Mouse (Mus musculus) regulatory T cell (primary cell): Measurements from ENCODE around the gene Tmem233.

Source experiments
- in situ Hi-C: fragments of 300-600 bp; cut with MboI, MseI; formaldehyde crosslinking; loops from one replicate; pipeline ENCODE4 v1.15.1; 2025; ENCODE audit warnings: high pct_unique_total_duplicates

The Tmem233 gene

DNA sequence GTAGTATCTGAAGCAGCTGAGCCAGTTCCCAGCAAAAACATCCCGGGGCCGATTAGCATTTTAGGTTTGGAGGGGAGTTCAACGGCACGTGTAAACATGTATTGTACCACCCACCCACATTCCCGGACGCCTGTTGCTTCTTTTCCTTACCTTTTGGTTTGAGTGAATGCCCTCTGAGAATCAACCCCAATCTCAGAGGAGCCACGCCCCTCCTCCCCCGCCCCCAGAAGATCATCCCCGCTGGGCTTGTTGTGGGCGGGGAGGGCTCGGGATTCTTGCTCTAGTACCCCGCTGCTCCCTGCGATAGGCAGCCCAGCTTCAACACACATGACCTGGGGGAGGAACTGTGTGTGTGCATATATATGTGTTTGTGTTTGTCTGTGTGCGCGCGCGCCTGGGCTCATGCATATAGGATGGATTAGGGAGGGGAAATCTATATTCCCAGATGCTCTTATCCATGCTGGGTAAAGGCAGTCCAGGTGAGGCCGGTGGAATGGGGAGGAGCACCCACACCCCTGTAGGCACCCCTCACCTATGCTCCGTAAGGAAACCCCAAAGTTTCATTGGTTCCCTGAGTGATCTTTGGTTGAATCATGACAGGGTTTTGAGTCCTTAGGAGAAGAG lies 52.4 kb downstream of the Tmem233 start:
- in situ Hi-C loops, result loop anchor here (10.0 kb wide), 1 partner anchor 184 kb away; no protein-coding TSS in a partner anchor

DNA sequence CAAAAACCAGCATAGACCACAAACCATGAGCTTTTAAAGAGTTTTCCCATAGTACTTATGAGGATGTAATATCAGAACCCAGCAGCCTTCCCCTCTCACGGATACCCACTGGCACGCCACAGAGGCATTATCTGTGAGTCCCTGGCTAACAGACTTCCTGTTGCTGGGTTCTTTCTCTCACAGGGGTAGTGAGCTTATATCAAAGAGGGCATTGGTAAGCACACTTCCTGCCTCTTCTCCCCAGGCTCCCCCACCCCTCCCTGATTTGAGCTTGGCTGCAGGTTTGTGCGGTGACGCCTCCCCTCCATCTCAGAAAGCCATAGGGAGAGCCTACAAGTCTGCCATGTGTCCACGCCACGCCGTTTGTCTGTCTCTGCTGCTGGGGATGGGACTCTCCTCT lies 54.0 kb downstream of the Tmem233 start:
- in situ Hi-C loops, result no loop called here

DNA sequence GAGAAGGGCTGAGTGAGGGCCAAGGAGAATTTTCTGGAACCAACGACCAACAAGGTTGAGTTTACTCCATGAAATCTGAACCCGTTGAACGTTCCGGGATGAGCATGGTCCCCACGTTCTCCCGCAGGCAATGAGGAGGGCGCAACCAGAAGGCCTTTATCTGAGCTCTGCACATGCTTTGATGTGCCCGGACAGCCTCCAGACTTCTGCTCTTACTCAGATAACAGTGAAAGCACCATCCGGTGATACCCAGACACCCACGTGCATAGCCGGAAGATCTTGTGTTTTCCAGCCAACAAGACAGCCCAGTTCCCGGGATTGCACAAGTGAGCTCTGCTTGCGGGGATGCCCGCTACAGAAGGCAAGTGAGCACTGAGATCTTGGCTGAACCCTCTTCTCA lies 56.5 kb downstream of the Tmem233 start:
- in situ Hi-C loops, result no loop called here

DNA sequence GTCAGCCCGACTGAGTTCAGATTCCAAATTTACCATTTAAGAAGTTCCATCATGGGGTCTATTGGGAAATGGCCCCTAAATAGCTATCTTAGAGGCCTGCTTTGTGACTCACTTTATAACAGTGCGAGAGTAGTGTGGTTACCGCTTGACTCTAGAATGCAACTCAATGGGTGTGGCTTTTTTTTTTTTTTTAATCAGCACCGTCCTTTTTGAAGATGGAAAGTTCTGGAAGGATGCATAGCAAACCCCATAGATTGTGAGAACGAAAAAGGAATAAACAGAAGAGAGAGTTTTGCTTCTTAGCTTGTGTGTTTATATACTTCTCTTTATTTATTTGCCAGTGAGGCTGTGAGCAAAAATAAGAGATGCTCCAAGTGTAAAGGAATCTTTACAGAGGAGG lies 56.9 kb downstream of the Tmem233 start:
- in situ Hi-C loops, result no loop called here

DNA sequence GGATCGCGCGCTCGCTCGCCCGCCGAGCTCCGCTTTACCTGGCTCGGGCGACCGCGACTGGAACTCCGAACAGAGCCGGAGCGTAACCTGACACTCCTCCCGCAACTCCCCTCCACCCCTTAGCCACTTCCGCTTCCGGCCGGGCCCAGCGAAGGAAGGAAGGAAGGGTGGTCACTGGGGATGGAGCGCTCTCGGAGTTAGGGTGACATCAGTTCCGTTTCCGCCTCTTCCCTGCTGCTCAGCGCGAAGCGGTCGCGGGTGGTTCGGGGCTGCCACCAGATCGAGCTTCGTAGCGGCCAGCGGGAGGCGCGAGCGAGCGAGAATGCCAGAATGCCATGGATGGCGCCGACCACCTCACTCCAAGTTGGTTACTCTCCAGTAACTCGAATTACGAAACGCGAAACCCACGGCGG lies 58.7 kb downstream of the Tmem233 start, which contains the start of gene Prkab1:
Gene Prkab1 (minus strand): TSS at position 182 of the 413 bp plus-strand sequence.
- in situ Hi-C loops, result no loop called here

DNA sequence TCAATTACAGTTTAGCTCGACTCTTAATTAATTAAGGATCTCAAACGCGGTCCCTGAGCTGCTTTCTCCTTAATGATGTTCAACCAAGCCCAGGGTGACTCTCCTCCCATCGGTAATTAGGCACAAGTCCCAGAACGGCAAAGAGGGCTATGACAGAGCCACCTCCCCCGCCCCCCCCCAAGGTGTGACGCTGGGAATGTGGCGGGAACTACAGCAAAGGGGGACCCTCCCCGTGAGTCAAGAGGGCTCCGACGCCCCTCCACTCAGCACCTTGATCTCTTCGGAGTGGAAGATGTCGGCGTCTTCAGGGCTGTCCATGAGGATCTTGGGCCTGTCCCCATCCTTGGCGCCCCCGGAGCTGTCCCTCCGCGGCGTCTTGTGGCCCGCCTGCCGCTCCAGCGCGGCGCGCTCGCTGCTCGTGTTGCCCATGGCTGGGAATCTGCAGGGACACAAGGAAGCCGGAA lies 59.2 kb downstream of the Tmem233 start:
- in situ Hi-C loops, result no loop called here

DNA sequence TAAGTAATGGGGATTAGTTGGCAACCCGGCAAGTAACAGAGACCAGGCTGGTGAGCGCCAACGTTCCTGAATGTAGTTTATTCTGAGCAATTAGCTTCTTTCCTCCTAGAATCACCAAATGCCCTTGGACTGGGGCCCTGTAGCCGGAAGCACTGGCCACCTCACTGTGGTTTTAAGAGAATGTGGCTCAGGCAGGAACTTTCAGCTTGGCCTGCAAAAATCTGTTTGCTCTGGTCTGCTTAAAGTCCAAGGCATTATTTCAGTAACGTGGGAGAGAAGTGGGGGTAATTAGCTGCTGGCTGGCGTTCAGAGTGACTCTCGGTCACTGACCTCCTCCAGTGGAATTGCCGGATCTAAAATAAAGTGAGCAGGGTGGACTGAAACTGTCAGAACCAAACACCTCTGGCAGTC lies 59.8 kb downstream of the Tmem233 start:
- in situ Hi-C loops, result no loop called here

DNA sequence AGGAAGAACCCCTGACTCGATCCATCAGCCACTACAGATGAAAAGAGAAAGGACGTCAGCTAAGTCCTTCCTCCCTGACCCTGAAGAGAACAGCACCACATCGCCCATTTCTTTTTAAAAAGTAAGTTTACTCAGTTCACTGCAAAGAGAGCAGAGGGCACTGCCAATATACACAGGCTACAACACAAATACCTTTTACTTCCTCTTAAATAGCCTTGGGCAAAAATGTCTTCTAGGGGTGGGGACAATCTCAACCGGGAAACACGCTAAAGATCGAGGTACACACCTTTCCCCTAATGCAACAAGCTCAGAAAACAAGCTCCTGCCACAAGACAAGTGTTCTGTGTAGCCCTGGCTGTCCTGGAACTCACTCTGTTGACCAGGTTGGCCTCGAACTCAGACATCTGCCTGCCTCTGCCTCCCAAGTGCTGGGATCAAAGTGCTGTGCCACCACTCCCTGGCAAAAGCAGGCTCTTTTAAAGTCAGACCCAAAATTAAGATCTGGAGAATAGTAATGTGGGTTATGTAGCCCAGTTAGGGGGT lies 60.3 kb downstream of the Tmem233 start:
- in situ Hi-C loops, result no loop called here

DNA sequence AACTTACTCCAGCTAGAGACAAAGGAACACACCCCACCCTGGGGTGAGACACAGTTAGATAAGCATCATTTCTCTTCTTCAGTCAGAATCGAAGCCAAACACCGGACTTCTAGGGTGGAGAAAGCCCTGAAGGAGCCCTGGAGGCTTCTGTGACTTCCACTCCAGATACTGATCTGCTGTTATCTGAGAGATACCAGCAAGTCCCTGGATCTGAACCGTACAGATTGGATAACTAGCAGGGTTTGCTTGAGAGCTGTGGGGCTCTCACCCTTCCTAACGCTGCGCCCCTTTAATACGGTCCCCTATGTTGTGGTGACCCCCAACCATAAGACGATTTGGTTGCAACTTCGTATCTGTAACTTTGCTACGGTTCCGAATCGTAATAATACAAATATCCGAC lies 60.9 kb downstream of the Tmem233 start:
- in situ Hi-C loops, result no loop called here

DNA sequence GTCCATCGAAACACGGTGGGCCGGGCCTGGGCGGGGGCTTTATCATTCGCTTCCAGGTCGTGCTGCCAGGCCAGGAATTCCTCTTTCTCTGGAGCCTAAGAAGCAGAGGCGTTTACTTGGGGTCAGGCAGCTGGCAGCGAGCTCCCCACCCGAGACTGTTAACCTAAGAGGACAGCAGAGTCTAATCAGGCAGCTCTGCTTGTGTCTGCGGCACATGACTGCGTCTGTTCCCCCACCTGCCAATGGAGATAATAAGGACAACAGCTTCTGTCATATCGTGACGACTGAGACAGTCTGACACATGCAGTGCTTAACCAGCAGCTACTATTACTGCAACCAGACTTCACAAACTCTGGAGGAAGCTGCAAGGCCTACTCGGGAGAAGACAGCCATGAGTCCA lies 61.5 kb downstream of the Tmem233 start:
- in situ Hi-C loops, result no loop called here

DNA sequence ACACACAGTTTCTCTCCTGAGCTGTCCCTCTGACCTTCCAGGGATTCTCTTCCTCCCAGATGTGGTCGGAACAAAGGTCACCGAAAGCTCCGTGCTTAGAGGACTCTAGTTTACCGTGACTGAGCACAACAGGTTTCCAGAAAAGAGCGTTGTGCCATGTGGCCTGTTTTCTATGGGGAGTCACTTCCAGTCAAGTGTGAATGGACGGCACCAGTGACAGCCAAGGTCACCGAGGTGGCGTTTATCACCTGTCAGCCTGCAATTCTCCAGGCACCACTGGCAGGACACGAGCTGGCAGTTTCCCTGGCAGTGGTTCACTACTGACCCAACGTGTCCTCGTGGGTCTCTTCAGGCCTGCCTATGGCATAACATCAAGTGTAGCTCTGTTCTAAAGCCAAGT lies 63.7 kb downstream of the Tmem233 start:
- in situ Hi-C loops, result no loop called here

DNA sequence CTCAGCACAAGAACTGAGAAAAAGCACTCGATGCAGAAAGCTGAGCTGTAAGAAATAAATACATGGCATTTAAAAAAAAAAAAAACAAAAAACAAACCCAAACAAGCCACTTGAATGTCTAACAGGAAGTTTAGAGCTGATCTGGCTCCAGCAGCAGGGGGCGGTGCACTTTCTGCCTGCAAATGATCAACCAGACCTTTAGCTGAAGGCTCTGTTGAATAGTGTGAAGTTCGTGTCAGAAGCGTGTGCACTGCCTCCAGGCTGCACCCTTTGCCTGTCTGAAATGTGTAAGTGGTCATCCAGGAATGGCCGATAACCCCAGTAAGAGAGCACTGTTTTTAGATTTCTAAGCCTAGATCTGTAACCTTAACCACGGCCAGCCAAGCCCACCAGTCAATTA lies 64.3 kb downstream of the Tmem233 start:
- in situ Hi-C loops, result no loop called here

DNA sequence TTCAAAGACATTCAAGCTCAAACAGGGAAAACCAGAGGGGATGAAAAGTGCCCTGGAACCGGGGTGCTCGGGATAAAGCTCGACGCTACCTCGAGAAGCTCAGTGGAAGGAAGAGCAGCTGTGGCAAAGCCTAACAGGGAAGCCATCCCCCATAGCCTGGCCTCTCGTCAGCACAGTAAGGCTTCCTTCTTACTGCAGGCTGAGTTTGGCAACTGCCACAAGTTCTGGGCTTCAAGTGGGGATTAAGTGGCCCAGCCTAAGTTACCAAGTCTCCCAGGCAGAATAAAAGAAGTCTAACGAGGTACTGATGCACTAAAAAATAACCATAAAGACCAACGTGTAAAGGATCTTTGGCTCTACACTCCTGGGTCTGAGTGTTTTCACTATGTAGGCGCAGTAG lies 64.8 kb downstream of the Tmem233 start:
- in situ Hi-C loops, result no loop called here

DNA sequence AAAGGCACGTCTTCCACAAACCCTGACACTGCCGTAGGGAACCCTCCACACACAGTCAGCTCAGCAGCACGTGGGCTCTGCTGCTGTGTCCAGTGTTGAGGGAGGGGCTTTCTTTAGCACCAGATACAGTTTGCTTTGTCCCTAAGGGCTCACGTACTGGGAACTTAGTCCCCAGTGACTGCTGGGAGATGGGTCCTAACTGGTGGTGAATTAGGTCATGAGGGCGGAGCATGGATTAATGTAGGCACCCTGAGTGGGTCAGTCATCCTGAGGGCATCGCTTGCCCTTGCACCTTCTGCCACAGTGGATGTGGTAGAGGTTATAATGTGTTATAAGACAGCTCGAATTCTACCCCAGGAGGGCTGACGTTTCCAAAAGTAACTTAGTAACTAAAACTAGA lies 65.7 kb downstream of the Tmem233 start:
- in situ Hi-C loops, result no loop called here

DNA sequence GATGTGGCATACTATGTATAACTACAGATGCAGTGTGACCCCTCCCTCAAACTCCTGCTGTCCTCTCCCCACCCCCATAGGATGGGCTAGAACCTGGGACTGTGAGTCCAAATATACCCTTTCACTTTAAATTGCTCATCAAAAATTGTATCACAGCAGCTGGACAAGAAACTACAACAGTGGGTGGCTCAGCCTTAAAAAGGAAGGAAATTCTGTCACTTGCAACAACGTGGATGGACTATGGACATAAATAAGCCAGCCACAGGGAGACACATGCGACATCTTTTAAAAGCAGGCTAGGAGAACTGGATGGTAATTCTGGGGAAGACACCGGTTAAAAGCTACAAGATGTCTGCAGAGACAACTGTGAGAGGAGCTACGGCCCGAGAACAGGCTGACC lies 66.5 kb downstream of the Tmem233 start:
- in situ Hi-C loops, result no loop called here

DNA sequence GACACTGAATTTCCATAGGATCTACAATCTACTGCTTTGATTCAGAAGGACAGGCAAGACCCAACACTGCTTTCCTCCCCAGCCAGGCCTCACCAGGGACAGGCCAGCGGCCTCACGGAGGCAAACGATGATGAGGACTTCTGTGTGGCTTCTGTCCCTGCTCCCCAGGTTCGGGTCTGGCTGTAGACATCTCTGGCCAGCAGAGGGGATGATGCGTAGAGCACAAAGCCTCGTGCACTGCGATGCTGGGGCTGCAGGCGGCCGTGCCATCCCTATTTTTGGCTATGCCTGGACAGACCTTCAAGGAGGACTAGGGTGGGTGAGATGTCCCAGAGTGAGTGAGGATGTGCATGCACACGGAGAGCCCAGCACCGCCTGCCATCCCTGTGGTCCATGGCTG lies 68.8 kb downstream of the Tmem233 start:
- in situ Hi-C loops, result no loop called here

DNA sequence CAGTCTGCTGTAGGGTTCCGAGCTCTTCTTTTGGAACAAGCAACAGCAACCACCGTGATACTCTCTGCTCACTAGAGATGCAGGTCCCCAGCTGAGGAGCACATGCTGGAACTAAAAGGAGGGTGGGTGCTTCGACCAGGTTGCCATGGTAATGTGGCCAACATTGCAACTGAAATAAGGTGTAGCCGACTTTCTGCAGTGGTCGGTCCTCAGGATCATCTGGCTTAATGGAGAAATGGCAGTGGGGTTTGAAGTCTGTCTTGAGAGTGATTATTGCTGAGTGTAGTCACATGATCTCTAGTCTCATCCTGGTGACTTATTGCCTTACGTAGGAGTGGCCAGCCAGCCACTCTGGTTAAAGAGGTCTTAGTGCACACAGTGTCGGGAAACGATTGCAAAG lies 69.2 kb downstream of the Tmem233 start:
- in situ Hi-C loops, result no loop called here

DNA sequence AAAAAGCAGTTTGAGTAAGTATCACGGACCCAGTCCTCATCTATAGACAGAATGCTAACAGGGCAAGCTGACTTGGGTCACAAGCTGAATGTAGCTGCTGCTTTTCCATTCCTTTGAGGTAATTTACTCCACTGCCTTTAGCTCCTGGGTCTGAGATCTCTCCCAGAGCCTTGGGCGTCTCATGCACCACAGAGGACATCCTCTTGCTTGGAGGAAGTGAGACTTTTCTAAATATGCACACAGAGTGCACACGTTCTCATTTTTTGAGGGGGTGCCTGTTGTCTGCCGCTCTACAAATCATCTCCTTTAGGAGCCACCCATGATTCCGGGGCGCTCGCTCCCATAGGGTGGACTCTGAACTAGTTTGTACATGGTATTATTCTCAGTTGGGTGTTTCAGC lies 70.5 kb downstream of the Tmem233 start:
- in situ Hi-C loops, result no loop called here

DNA sequence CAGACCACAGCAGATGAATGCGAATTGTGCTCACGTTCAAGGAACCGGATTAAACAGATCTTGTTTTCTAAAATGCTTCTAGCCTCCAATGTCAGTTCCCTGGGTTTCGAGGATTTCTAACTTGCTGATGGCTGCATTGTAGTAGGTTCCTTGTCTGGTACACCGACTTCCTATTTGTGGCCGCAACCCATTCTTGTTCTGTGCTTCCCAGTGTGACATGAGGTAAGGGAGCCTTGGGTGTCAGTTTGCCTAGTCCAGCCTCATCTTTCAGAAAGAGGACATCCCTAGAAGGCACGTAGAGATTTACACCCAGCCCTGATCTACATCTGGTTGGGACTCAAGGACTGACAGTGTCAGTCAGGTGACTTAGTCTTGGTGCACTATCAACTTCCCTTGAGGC lies 71.3 kb downstream of the Tmem233 start:
- in situ Hi-C loops, result no loop called here

DNA sequence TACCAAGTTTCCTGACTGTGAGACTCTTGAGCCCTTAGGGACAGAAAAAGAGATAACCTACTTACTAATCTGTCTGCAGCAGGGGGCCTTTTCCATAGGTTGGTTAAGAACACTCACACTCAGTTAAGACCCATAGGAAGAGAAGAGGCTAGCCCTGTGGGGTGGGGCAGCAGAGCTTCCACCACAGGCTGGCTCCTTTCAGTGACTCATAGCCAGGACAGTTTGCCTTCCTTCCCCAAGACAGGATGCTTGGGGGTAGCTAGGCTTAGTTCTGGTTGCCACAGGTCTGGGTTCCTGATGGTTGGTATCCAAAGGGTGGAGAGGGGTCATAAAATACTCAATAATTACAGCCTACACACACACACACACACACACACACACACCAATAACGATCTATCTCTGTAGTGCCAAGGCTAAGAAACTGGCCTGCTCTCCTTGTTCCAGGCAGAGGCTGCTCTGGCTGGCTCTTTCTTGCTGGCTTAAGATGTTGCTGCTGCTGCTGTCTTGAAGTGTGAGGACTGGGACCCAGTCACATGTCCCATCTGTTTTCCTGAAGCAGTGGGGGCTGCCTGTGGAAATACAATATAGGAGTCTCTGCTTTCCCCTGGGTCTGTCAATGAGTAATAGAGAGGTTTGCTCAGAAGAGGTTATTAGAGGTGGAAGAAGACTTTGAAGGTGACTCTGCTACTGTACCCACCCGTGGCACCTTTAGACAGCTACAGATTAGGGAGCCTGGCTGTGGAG lies 73.0 kb downstream of the Tmem233 start:
- in situ Hi-C loops, result no loop called here

DNA sequence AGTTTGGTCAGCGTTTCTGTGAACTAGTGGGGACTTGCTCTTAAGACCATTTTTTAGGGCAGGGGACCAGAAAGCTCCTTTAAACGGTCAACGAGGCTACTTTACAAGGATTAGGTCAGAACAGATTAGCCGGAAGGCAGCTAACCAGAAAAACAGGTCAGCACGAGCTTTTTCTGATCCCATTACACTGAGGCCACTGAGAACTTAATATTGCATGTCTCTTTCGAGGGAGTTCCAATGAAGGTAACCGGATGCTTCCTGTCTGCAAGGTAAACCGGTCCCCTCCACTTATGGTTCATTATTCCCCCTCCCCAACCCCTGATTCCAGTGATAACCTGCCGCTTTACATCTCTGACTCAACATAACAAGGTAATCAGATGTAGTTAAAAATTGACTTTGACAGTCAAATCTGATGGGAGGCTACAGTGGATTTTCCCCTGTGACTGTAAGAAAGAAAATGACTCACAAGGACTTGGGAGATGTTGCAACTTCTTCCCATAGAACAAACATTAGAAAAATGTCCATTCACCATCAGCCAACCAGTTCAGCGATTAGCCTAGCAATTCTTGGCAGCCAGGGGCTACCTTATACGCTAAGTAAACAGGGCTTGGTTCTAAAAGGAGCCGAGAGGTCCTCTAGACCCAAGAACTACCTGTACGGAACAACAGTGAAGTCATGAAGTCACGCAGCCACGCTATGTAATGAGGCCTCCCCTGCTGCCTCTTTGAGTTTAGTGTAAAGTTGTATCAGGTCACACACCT lies 73.8 kb downstream of the Tmem233 start:
- in situ Hi-C loops, result no loop called here

DNA sequence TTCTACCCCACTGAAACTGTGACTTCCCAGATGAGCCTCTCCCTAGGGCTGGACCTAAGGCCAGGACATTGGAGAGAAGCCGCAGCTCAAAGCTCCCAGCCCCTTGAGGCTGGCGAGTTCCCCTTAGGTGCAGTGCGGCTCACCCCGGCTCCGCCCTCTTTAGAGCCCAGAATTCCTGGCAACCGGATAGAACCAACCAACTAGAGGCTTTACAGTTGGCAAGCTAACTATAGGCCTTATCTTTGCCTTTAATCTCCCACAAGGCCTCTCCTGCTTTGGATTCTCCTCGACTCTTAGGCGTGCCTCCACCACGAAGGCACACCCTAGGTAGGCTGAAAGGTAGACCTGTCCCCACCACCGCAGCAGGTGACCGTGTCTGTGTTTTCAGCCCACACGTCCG lies 75.3 kb downstream of the Tmem233 start:
- in situ Hi-C loops, result no loop called here
